Mouse (Mus musculus) frontal cortex, postnatal 14 days (tissue): Measurements from ENCODE around the gene Lamtor4.

ENCODE experiments used
- DNase-seq, 2 experiments: peaks; one replicate each; pipeline ENCODE4 v3.0.0; 2022; ENCODE audit warnings: low spot score in 2 of 2

Lamtor4 gene

GRCm38 (mm10) chr5:138260051-138260450, 4.8 kb downstream of the Lamtor4 start:
- no peak for DNase-seq

- no peak for DNase-seq
Measured at GRCm38 (mm10) chr5:138260834-138261233, 5.6 kb downstream of the Lamtor4 start.

GRCm38 (mm10) chr5:138262001-138262400, 6.7 kb downstream of the Lamtor4 start:
- DNase-seq: no peak

GRCm38 (mm10) chr5:138262582-138263240, 7.4 kb downstream of the Lamtor4 start:
- no peak for DNase-seq

GRCm38 (mm10) chr5:138263260-138264206, 8.3 kb downstream of the Lamtor4 start, which contains the start of gene BC037034:
Gene BC037034 (minus strand): TSS chr5:138264033.
- peak; percentile 84 to 89 for DNase-seq

- no peak for DNase-seq
Measured at GRCm38 (mm10) chr5:138264207-138264578, 8.9 kb downstream of the Lamtor4 start.

- no peak for DNase-seq
Measured at GRCm38 (mm10) chr5:138265712-138266111, 10.4 kb downstream of the Lamtor4 start.

- no peak for DNase-seq
Measured at GRCm38 (mm10) chr5:138267114-138267513, 11.8 kb downstream of the Lamtor4 start.

GRCm38 (mm10) chr5:138268980-138269379, 13.7 kb downstream of the Lamtor4 start:
- no peak for DNase-seq

GRCm38 (mm10) chr5:138271232-138271631, 15.9 kb downstream of the Lamtor4 start:
- DNase-seq: no peak

GRCm38 (mm10) chr5:138272409-138272923, 17.2 kb downstream of the Lamtor4 start, which contains the start of gene Gal3st4:
Gene Gal3st4 (minus strand): TSS chr5:138272840.
- DNase-seq: no peak

- no peak for DNase-seq
Measured at GRCm38 (mm10) chr5:138274186-138274585, 18.9 kb downstream of the Lamtor4 start.

GRCm38 (mm10) chr5:138275216-138276050, 20.2 kb downstream of the Lamtor4 start:
- no peak for DNase-seq

GRCm38 (mm10) chr5:138277994-138278393, 22.7 kb downstream of the Lamtor4 start:
- no peak for DNase-seq

- peak; percentile 82 to 86 for DNase-seq
Measured at GRCm38 (mm10) chr5:138279585-138280424, 24.5 kb downstream of the Lamtor4 start, which contains the start of the genes Gm43720, Gpc2 and Stag3. Gene Gm43720 (minus strand): TSS chr5:138279958. Gene Gpc2 (minus strand): TSS chr5:138280005. Gene Stag3 (plus strand): TSS chr5:138280240.

GRCm38 (mm10) chr5:138280425-138280768, 25.1 kb downstream of the Lamtor4 start:
- DNase-seq: no peak

GRCm38 (mm10) chr5:138280829-138281228, 25.5 kb downstream of the Lamtor4 start:
- DNase-seq: no peak

GRCm38 (mm10) chr5:138281798-138282197, 26.5 kb downstream of the Lamtor4 start:
- DNase-seq: no peak

- no peak for DNase-seq
Measured at GRCm38 (mm10) chr5:138283540-138283939, 28.3 kb downstream of the Lamtor4 start.

GRCm38 (mm10) chr5:138287861-138288260, 32.6 kb downstream of the Lamtor4 start:
- no peak for DNase-seq

- no peak for DNase-seq
Measured at GRCm38 (mm10) chr5:138291638-138292037, 36.4 kb downstream of the Lamtor4 start.
